Mouse (Mus musculus) spleen, postnatal 14 days (tissue): ENCODE measurements around the gene Unc93a.
"Not testable (repeated sequence)": the region's sequence is repeated elsewhere in the genome, so short reads cannot be mapped to it uniquely, and the experiment has no call there.

Source experiments
- DNase-seq, 2 experiments: peaks; one replicate each; pipeline ENCODE4 v3.0.0; 2021 to 2022; ENCODE audit warnings: low spot score in 2 of 2

Gene Unc93a

DNA sequence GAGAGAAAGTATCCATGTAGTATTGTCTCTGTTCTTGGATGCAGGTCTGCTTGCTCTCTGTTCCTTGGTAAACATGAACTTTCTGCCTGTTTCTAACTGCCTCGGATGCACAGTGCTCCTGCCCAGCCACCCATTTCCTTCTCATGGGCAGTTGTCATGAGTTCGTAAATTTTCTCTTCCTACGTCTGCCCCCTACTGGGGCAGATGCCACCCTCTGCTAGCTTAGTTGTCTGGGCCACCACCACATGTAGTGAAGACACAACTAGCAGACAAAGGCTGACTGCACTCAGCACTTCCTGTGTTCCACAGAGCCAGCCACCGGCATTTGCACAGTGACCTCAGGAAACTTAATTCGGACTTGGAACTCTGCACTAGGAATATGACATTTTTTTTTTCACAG is 62.4 kb downstream of the Unc93a start:
- not testable (repeated sequence) for DNase-seq

DNA sequence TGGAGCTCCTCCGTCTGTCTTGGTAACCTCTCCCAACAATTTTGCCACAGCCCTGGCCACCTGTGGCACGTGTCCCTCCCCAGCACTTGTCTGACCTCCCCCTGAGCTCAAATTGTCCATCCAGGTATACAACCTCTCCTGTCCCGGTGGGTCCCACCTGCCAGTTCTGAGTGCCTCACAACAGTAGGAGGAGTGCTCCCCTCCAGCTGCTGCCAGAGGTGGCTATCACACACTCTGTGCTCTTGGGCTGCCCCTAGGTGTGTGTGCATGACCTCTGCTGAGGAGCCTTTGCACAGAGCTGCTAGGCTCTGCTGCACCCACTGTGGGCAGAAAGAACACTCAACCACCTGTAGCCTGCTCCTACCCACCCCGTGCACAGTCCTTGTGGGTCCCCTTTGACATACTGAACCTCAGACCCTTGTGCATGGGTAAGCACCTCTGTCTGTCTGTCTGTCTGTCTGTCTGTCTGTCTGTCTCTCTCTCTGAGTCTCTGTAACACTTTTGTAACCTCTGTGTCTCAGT is 63.7 kb downstream of the Unc93a start:
- DNase-seq: not testable (repeated sequence)

DNA sequence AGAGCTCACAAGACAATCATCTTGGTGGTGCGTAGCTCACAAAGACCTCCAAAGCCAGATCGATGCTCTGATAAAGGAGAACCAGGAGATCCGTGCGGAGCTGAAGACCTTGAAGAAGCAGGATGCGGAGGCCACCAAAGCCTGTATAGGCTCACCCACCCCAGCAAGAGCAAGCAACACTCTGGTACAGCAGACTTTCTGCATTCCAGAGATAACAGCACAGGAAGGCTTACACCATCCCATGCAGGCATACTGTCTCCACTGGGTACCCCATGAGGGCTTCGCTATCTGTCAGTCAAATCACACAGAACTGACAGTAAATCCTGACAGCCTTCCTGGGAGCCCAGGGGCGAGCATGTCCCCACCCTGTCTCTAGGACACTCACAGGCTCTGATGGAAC is 68.7 kb downstream of the Unc93a start:
- not testable (repeated sequence) for DNase-seq

DNA sequence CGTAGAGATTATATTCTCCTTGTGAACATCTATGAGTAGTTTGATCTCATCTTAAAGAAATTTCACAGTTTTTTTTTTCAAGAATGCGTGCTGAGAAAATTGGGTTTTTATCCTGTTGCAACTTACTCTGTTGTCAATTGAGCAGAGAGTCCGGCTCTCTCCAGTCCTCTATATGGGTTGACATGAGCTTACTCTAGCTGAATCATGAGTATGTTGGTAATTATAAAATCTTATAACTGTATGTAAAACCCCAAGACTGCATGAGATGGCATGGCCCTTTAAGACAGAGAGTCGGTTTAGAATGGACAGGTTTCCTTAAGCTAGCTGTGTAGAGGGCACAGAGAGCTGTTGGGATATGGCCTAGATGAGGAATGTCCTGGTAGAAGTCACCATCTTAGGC is 70.8 kb downstream of the Unc93a start, which contains the start of gene Tcp10b:
TSS of gene Tcp10b (plus strand) at position 301 of the 400 bp plus-strand sequence.
- DNase-seq: not testable (repeated sequence)
